Mouse (Mus musculus) forebrain, embryonic 16.5 days (tissue): ENCODE results near the gene Fndc7. TPM values are rescaled to one million over a fixed set of nuclear protein-coding genes. Genes with fewer than 3 reads are reported as not detected.

ENCODE experiments used
- ATAC-seq: fragments of 200-750 bp; cut with Nextera tagmentation; 2 replicates; pipeline ENCODE4 v1.8.0; 2017; ENCODE audit warnings: mild to moderate bottlenecking, moderate library complexity
- H3K27ac ChIP-seq: fragments of 300-500 bp; sonication (generic); 2 replicates; pipeline ENCODE4 v1.5.1; 2014; ENCODE audit warnings: low read length, control low read depth
- H3K27me3 ChIP-seq: fragments of 300-500 bp; sonication (generic); replicated peaks from 2 replicates; pipeline ENCODE4 v1.6.1; 2014; ENCODE audit warnings: low read length; ENCODE audit not compliant: control insufficient read depth, insufficient read depth
- H3K36me3 ChIP-seq: fragments of 300-500 bp; sonication (generic); 2 replicates; pipeline ENCODE4 v1.6.1; 2014; ENCODE audit not compliant: control insufficient read depth, insufficient read depth
- H3K4me1 ChIP-seq: fragments of 300-500 bp; sonication (generic); replicated peaks from 2 replicates; pipeline ENCODE4 v1.6.1; 2014; ENCODE audit warnings: low read length; ENCODE audit not compliant: control insufficient read depth, insufficient read depth
- H3K4me2 ChIP-seq: fragments of 300-500 bp; sonication (generic); 2 replicates; pipeline ENCODE4 v1.6.1; 2014; ENCODE audit warnings: mild to moderate bottlenecking, low read length, control low read depth
- H3K4me3 ChIP-seq: fragments of 300-500 bp; sonication (generic); replicated peaks from 2 replicates; pipeline ENCODE4 v1.5.1; 2014; ENCODE audit warnings: mild to moderate bottlenecking, low read length, control low read depth
- H3K9ac ChIP-seq: fragments of 300-500 bp; sonication (generic); replicated peaks from 2 replicates; pipeline ENCODE4 v1.6.1; 2014; ENCODE audit warnings: low read depth, low read length, control low read depth
- H3K9me3 ChIP-seq: fragments of 300-500 bp; sonication (generic); 2 replicates; pipeline ENCODE4 v1.6.1; 2016; ENCODE audit warnings: low read length; ENCODE audit not compliant: control insufficient read depth
- WGBS: fragments of 180-500 bp; shearing (Covaris S2); extraction: QIAGEN DNeasy Blood & Tissue Kit; methylation state at CpG from one replicate; pipeline ENCODE4 v1.1.7; 2014; 5-methylcytosine and 5-hydroxymethylcytosine counted together
- polyA plus RNA-seq: library from polyadenylated mRNA; unstranded; fragments of >200 nt; fragmentation: Nextera tagmentation; extraction: Ambion mirVana; gene quantifications from 2 replicates; pipeline ENCODE4 v1.2.1, GENCODE M21; 2015

The Fndc7 gene
- polyA plus RNA-seq, 1 experiment from 2014 or later: not detected

DNA sequence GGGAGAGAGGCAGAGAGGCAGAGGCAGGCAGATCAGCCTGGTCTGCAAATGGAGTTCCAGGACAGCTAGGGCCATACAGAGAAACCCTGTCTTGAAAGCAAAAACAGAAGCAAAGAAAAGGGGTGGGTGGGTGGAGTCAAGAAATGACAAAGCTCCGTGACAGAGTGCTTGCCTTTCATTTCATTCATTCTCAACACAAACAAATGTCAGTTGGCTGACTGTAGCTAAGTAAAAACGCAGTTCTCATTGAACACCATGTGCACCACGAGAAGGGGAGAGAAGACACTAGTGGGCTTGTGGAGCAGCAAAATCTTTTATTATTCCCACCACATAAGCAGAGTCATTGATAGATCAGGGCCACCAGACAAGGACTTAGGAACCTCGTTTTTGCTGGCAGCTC is 27.0 kb upstream of the Fndc7 start:
- Histone ChIP-seq H3K27ac (no peak overlapping the region), H3K4me2 (no peak overlapping the region), H3K4me1 (peaks cover 9% of the 10 kb centered on the region), H3K9me3 (no peaks in the 10 kb centered on the region), H3K4me3 (no peak overlapping the region), H3K9ac (no peak overlapping the region), H3K36me3 (no peaks in the 10 kb centered on the region), H3K27me3 (no peaks in the 10 kb centered on the region)
- peak; percentile 15; the same call in 1 of the 2 replicates for ATAC-seq
- WGBS: 21% methylated on average over 4 of the region's 4 CpGs

DNA sequence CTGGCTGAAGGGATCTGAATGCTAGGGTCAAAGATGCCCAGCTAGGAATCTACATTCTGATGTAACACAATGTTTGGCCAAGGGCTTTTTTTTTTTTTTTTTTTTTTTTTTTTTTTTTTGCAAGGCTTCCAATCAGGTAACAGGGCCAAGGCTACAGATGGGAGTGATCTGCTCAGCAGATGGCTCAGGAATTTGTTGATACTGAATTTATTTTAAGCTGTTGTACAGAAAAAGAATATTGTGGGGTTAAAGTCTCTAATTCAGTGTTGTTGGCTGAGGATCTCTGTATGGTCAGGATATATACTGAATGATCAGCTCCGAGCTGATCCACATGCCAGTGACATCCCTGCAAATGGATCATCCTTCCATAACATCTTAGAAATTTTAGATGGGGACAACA is 26.2 kb upstream of the Fndc7 start:
- H3K4me1 ChIP-seq: peaks cover 9% of the 10 kb centered on the region
- ATAC-seq: no peak
- WGBS: 58% methylated on average over 1 of the region's 1 CpGs
- H3K27me3 ChIP-seq: no peaks in the 10 kb centered on the region
- no peaks in the 10 kb centered on the region for H3K36me3 ChIP-seq
- no peak overlapping the region for H3K9ac ChIP-seq
- peak overlapping the region; percentile 51; the same call in 1 of the 2 replicates for H3K27ac ChIP-seq
- H3K4me2 ChIP-seq: no peak overlapping the region
- no peak overlapping the region for H3K4me3 ChIP-seq
- no peaks in the 10 kb centered on the region for H3K9me3 ChIP-seq

DNA sequence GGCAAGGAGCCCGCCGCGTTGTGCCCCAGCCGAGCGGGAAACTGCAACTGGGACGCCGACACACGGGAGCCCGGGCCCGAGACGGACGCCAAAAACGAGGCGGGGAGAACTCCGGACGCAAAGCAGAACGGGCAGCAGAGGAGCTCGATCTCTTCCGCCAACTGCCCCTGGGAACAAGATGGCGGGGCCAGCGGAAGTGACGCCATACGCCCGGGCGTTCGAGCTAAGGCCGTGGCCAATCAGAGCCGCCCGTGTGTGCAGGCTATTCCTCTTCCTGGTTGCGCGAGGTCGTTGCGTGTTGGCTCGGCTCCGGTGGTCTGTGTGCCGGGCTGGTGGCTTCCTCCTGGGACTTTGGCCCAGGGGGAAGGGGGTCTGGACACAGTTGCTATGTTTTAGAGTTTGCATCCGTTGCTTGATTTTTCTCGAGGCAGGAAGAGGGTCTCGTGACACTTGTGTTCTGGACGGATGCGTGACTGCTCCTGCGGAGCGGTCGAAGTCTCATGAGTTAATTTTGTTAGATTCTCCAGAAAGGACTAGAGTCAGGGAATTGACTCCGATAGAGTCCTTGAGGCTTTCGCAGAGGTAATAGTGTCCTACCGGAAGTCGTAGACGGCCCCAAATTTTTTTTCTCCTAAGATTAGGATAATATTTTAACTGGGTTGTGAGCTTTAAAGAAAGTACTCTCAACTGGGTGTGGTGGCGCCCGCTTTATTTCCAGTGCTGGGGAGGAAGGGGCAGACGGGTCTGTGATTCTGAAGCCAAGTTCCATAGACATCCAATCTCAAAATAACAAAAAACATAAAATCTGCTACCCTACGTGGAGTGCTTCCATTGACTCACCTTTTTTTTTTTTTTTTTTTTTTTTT is 22.0 kb upstream of the Fndc7 start, which contains the start of gene Prpf38b:
Gene Prpf38b (minus strand): TSS at position 180 of the 866 bp plus-strand sequence.
- Histone ChIP-seq H3K27me3 (no peaks in the 10 kb centered on the region), H3K4me2 (peak within 1 kb of the TSS; percentile 98), H3K36me3 (0 out of 2 replicates have a peak, but pooled peaks cover 2% of the 10 kb centered on the region), H3K27ac (peak within 1 kb of the TSS; percentile 97), H3K4me3 (peak within 1 kb of the TSS; percentile 88), H3K9ac (peak within 1 kb of the TSS; percentile 87), H3K9me3 (no peaks in the 10 kb centered on the region), H3K4me1 (peaks cover 23% of the 10 kb centered on the region)
- ATAC-seq: peak; percentile 100
- WGBS: under 1% methylated on average over 53 of the region's 53 CpGs

DNA sequence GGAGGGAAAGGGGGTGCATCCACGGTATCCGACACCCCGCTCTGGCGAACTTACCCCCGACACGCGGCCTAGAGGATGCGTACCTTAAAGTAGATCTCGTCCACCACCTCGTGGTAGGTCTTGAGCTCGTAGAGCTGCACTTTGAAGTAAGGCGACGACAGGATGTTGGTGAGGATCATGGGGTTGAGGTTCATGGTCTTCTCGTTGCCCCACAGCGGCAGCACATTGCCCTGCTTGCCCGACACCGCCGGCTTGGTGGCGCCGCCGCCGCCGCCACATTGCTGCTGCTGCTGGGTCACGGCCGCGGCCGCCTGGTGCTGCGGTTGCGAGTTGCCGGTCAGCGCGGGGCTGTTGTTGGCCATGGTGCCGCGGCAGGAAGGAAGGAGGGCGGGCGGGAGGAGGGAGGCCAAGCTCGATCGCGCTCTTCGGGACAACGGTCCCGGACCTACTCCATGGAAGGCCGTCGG is 21.3 kb upstream of the Fndc7 start:
- H3K4me2 ChIP-seq: peak overlapping the region; percentile 98
- 0 out of 2 replicates have a peak, but pooled peaks cover 2% of the 10 kb centered on the region for H3K36me3 ChIP-seq
- peak overlapping the region; percentile 97 for H3K27ac ChIP-seq
- H3K9ac ChIP-seq: peak overlapping the region; percentile 87
- H3K9me3 ChIP-seq: no peaks in the 10 kb centered on the region
- ATAC-seq: peak; percentile 81
- H3K27me3 ChIP-seq: no peaks in the 10 kb centered on the region
- peak overlapping the region; percentile 88 for H3K4me3 ChIP-seq
- WGBS: under 1% methylated on average over 44 of the region's 44 CpGs
- H3K4me1 ChIP-seq: peaks cover 22% of the 10 kb centered on the region

DNA sequence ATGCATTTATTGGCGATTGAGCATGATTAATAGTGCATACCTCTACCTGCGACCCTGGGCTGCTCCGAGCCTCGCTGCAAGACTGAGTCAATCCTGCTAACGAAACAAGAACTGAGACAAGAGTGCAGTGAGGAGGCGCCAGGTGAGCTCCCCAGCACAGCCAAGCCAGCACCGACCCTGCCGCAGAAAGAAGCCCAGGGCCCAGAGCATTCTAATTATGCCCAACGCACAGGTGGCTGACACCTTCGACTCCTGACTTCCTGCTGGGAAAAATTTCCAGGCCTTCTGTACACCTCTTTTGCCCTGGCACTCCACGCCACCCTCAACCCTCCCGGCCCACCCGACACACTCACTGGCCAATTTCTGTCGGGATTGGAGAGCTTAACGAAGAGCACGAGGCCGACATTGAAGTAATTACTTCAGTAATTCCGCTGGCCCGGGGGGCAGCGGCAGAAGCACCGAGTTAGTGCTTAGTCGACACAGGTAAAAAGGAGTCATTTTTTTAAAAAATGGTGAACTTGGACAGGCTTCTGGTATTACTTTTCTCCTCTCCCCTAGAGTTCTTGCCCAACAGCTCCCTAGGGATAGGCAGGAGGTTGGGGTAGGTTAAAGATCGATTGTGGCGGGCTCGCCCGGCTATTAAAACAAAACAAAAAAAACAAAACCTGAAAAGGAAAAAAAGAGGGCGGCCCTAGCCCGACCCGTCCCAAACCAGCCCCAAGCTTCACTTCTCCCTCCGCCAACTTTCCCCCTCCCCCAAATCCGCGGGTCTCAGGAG is 20.7 kb upstream of the Fndc7 start:
- peaks cover 22% of the 10 kb centered on the region for H3K4me1 ChIP-seq
- H3K4me2 ChIP-seq: peak overlapping the region; percentile 98
- H3K9ac ChIP-seq: peak overlapping the region; percentile 87
- H3K9me3 ChIP-seq: no peaks in the 10 kb centered on the region
- H3K27me3 ChIP-seq: no peaks in the 10 kb centered on the region
- ATAC-seq: no peak
- peak overlapping the region; percentile 88 for H3K4me3 ChIP-seq
- H3K27ac ChIP-seq: peak overlapping the region; percentile 97
- WGBS: under 1% methylated on average over 30 of the region's 32 CpGs
- 0 out of 2 replicates have a peak, but pooled peaks cover 2% of the 10 kb centered on the region for H3K36me3 ChIP-seq

DNA sequence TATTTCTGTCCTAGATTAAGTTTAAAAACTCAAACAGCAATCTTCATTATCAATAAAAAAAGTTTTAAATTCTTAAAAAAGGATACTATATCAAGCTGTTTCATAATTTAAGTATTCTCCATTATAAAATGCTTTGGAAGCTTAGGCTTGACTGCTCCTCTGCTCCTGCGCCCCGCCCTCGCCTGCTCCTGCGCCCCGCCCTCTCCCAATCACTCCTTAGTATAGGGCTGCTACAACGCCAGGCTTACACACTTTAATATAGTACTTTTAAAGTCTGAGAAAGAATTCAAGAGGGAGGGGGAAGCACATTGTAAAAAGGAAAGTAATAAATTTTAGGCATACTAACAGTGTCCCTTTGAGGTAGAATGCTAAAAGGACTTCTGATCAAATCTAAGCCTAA is 13.1 kb upstream of the Fndc7 start:
- H3K4me1 ChIP-seq: no peaks in the 10 kb centered on the region
- H3K4me3 ChIP-seq: no peak overlapping the region
- H3K4me2 ChIP-seq: no peak overlapping the region
- no peak; the same call in 1 of the 2 replicates for ATAC-seq
- 94% methylated on average over 6 of the region's 6 CpGs for WGBS
- no peak overlapping the region for H3K9ac ChIP-seq
- H3K27ac ChIP-seq: no peak overlapping the region
- H3K27me3 ChIP-seq: no peaks in the 10 kb centered on the region
- H3K9me3 ChIP-seq: no peaks in the 10 kb centered on the region
- peaks cover 23% of the 10 kb centered on the region for H3K36me3 ChIP-seq

DNA sequence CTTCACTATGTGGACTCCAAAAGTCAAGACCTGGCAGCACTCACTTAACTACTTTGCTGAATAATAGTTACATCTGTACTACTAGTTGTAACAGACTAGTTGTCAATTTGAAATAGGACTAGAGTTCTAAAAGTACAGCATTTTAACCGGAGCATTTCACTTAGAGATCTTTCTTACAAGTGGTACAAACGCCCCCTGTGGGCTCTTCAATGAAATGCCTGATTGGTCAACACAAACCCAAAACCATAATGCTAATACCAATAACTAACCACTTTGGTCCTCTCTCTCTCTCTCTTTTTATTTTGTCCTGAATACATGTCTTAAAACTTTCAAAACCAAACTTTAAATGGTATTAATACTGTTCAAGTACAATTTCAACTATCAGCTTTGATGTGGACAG is 12.2 kb upstream of the Fndc7 start:
- Histone ChIP-seq H3K9ac (no peak overlapping the region), H3K4me3 (no peak overlapping the region), H3K27ac (no peak overlapping the region), H3K4me2 (no peak overlapping the region), H3K36me3 (peaks cover 22% of the 10 kb centered on the region), H3K27me3 (no peaks in the 10 kb centered on the region), H3K9me3 (no peaks in the 10 kb centered on the region), H3K4me1 (no peaks in the 10 kb centered on the region)
- no peak for ATAC-seq
- WGBS: 56% methylated on average over 2 of the region's 2 CpGs

DNA sequence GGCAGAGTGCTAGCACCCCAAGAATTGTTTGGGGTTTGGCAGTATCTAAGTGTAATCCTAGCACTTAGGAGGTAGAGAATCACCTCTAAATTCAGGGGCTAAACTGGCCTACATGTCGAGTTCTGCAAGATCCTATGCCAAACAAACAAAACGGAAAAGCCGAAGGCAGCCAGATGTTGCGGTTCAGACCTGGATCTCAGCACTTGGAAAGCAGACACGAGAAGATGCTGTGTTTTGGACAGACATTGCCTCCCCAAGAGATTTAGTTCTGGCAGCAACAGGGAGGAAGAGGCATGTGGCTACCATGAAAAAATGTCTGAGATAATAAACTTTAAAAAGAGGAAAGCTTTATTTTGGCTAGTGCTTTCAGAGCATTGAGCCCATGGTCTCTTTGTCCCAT is 10.9 kb upstream of the Fndc7 start:
- H3K4me1 ChIP-seq: no peaks in the 10 kb centered on the region
- no peak overlapping the region for H3K9ac ChIP-seq
- no peak overlapping the region for H3K4me3 ChIP-seq
- H3K4me2 ChIP-seq: no peak overlapping the region
- peaks cover 22% of the 10 kb centered on the region for H3K36me3 ChIP-seq
- H3K27ac ChIP-seq: no peak overlapping the region
- WGBS: 80% methylated on average over 5 of the region's 5 CpGs
- H3K9me3 ChIP-seq: no peaks in the 10 kb centered on the region
- no peaks in the 10 kb centered on the region for H3K27me3 ChIP-seq
- no peak for ATAC-seq

DNA sequence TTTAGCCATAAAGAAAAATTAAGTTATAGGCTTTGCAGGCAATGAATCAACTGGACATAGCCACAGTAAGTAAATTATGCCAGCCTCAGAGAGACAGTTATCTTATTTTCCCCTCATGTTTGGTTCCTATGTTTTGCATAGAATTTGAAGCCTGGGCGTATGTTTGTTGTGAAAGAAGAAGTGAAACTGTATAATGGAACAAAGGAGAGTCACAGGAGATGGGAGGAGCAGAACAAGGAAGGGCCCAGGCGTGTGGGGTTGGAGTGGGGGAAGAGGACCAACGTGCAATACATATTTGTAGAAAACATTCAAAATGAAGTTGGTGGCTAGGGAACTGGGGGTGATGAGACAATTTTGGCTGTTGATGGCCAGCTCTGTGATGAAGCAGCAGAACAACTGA is 10.3 kb upstream of the Fndc7 start:
- no peaks in the 10 kb centered on the region for H3K4me1 ChIP-seq
- no peak for ATAC-seq
- no peaks in the 10 kb centered on the region for H3K9me3 ChIP-seq
- H3K4me3 ChIP-seq: no peak overlapping the region
- H3K9ac ChIP-seq: no peak overlapping the region
- no peaks in the 10 kb centered on the region for H3K27me3 ChIP-seq
- H3K4me2 ChIP-seq: no peak overlapping the region
- 80% methylated on average over 3 of the region's 3 CpGs for WGBS
- H3K36me3 ChIP-seq: peaks cover 22% of the 10 kb centered on the region
- no peak overlapping the region for H3K27ac ChIP-seq
